Comparison of ENCODE assay signal across 8 mouse cellular contexts in genomic region chr7:137868501-137868900, GRCm38 (mm10).
"Had no signal": no experiment of that assay in that cellular context is flagged by ENCODE, and none has a peak within 500 bp of the region (broad histone marks: within the 10 kb centered on the region; RNA-seq: fewer than 3 reads in every experiment).

No protein-coding gene starts in this region.

- DNase-seq: kidney, adult 8-10 months; kidney, postnatal 25 days; lung, adult 2 months; lung, postnatal 36 days; midbrain, embryonic 14.5 days; retina, postnatal 1 day; thymus, adult 2 months; thymus, postnatal 36 days had no signal
